Mouse (Mus musculus) myocyte (in vitro differentiated cells): ENCODE data around the gene Filip1. TPM values are rescaled to one million over a fixed set of nuclear protein-coding genes. Genes with fewer than 3 reads are reported as not detected.

Experiments used
- H3K27me3 ChIP-seq: one replicate; pipeline ENCODE4 v1.6.1; 2011; ENCODE audit not compliant: control insufficient read depth, insufficient read depth, insufficient read length
- H3K36me3 ChIP-seq: one replicate; pipeline ENCODE4 v1.6.1; 2011; ENCODE audit not compliant: control insufficient read depth, insufficient read depth
- H3K4me2 ChIP-seq: one replicate; pipeline ENCODE4 v1.6.1; 2011; ENCODE audit warnings: low read depth, control low read depth
- H3K4me3 ChIP-seq: one replicate; pipeline ENCODE4 v1.5.1; 2011; ENCODE audit warnings: mild to moderate bottlenecking, control low read depth, moderate library complexity
- H3K79me2 ChIP-seq: one replicate; pipeline ENCODE4 v1.6.1; 2011; ENCODE audit not compliant: control insufficient read depth, insufficient read depth
- H3ac ChIP-seq: one replicate; pipeline ENCODE4 v1.6.1; 2011; ENCODE audit not compliant: control insufficient read depth, insufficient read length
- CEBPB ChIP-seq: IDR thresholded peaks from 2 replicates; pipeline ENCODE4 v1.6.1; 2011; ENCODE audit warnings: mild to moderate bottlenecking, moderate library complexity; ENCODE audit not compliant: poor library complexity, insufficient read depth, severe bottlenecking
- E2F4 ChIP-seq: IDR thresholded peaks from one replicate; pipeline ENCODE4 v1.6.1; 2011; ENCODE audit warnings: mild to moderate bottlenecking, control low read depth, moderate library complexity; ENCODE audit not compliant: insufficient read depth
- MAX ChIP-seq: IDR thresholded peaks from one replicate; pipeline ENCODE4 v1.6.1; 2011; ENCODE audit warnings: low read depth, mild to moderate bottlenecking, control low read depth
- MYOD1 ChIP-seq, 3 experiments: IDR thresholded peaks; one replicate each; pipeline ENCODE4 v1.6.1; 2011; ENCODE audit warnings: control low read depth in 2 of 3, low read depth in 2 of 3, mild to moderate bottlenecking in 2 of 3, moderate library complexity in 1 of 3; ENCODE audit not compliant: insufficient read length in 2 of 3, control insufficient read depth in 1 of 3
- MYOG ChIP-seq, 3 experiments: IDR thresholded peaks; one replicate each; pipeline ENCODE4 v1.6.1; 2011; ENCODE audit warnings: control low read depth in 2 of 3, low read depth in 2 of 3, mild to moderate bottlenecking in 2 of 3; ENCODE audit not compliant: insufficient read length in 2 of 3, control insufficient read depth in 1 of 3, insufficient read depth in 1 of 3
- POLR2A ChIP-seq: IDR thresholded peaks from one replicate; pipeline ENCODE4 v1.6.1; 2011; ENCODE audit warnings: low read depth, mild to moderate bottlenecking, control low read depth, moderate library complexity; ENCODE audit not compliant: insufficient read length
- POLR2AphosphoS2 ChIP-seq: IDR thresholded peaks from one replicate; pipeline ENCODE4 v1.6.1; 2011; ENCODE audit warnings: low read depth, control low read depth; ENCODE audit not compliant: insufficient read length
- REST ChIP-seq: IDR thresholded peaks from one replicate; pipeline ENCODE4 v1.6.1; 2011; ENCODE audit warnings: mild to moderate bottlenecking, control low read depth, moderate library complexity; ENCODE audit not compliant: insufficient read depth, insufficient read length
- SRF ChIP-seq: IDR thresholded peaks from one replicate; pipeline ENCODE4 v1.6.1; 2011; ENCODE audit warnings: low read depth; ENCODE audit not compliant: control insufficient read depth, insufficient read length
- TCF12 ChIP-seq: IDR thresholded peaks from one replicate; pipeline ENCODE4 v1.6.1; 2011; ENCODE audit warnings: mild to moderate bottlenecking, control low read depth; ENCODE audit not compliant: poor library complexity, insufficient read depth, severe bottlenecking
- TCF3 ChIP-seq: IDR thresholded peaks from one replicate; pipeline ENCODE4 v1.6.1; 2011; ENCODE audit warnings: low read depth, control low read depth; ENCODE audit not compliant: insufficient read length
- USF1 ChIP-seq: IDR thresholded peaks from one replicate; pipeline ENCODE4 v1.6.1; 2011; ENCODE audit warnings: low read depth, mild to moderate bottlenecking, control low read depth, moderate library complexity
- polyA plus RNA-seq: library from polyadenylated mRNA; unstranded; fragments of >200 nt; fragmentation: generic; extraction: Trizol; gene quantifications from one replicate; pipeline ENCODE4 v1.2.1, GENCODE M21; 2012; ENCODE audit warnings: missing spikeins

Filip1 gene
- polyA plus RNA-seq, 1 experiment, result 7.0 TPM

- H3K27me3 ChIP-seq, result no peaks in the 10 kb centered on the region
- TF ChIP-seq MYOG (IDR thresholded peaks at IDR 0.05; ENCODE audit: control insufficient read depth in 1 of 3, insufficient read depth in 1 of 3, insufficient read length in 2 of 3, low read depth in 2 of 3) (no peak), POLR2AphosphoS2 (no peak), MYOD1 (IDR thresholded peaks at IDR 0.05; ENCODE audit: control insufficient read depth in 1 of 3, insufficient read length in 2 of 3, low read depth in 2 of 3) (no peak)
- peaks cover 83% of the 10 kb centered on the region for H3K79me2 ChIP-seq
- no peak overlapping the region for H3K4me3 ChIP-seq
- H3K4me2 ChIP-seq, result no peak overlapping the region
- H3ac ChIP-seq, result no peak overlapping the region
- no peaks in the 10 kb centered on the region for H3K36me3 ChIP-seq
Observed at GRCm38 (mm10) chr9:79784439-79784838, 228.2 kb downstream of the Filip1 start.

DNA sequence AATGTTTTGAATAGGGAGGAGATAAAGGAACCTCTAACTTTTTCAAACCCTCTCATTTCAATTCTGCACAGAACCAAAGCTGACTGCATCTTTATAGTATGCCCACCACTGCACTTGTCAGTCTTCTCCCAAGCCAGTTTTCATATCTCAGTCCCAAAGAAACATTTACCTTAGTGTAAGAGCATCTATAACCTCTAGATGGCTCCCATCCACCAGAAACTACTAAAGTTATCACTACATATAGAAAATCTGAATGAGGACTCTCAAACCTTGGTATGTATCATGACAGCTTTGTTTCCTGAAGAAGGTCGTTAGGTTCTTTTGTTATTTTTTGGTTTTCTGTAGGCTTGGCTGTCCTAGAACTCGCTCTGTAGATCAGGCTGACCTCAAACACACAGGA, 233.3 kb downstream of the Filip1 start:
- Histone ChIP-seq H3K4me3 (no peak overlapping the region), H3K79me2 (peaks cover 38% of the 10 kb centered on the region), H3K4me2 (no peak overlapping the region), H3ac (no peak overlapping the region), H3K36me3 (peaks cover 21% of the 10 kb centered on the region), H3K27me3 (no peaks in the 10 kb centered on the region)
- TF ChIP-seq E2F4 (no peak), SRF (no peak), TCF12 (no peak), TCF3 (no peak), POLR2AphosphoS2 (no peak), MYOG (IDR thresholded peaks at IDR 0.05; ENCODE audit: control insufficient read depth in 1 of 3, insufficient read depth in 1 of 3, insufficient read length in 2 of 3, low read depth in 2 of 3) (no peak), CEBPB (no peak), MYOD1 (IDR thresholded peaks at IDR 0.05; ENCODE audit: control insufficient read depth in 1 of 3, insufficient read length in 2 of 3, low read depth in 2 of 3) (no peak), USF1 (no peak)

GRCm38 (mm10) chr9:79766991-79767545, 245.6 kb downstream of the Filip1 start:
- H3ac ChIP-seq, result no peak overlapping the region
- no peaks in the 10 kb centered on the region for H3K79me2 ChIP-seq
- no peaks in the 10 kb centered on the region for H3K27me3 ChIP-seq
- peaks cover 3% of the 10 kb centered on the region for H3K36me3 ChIP-seq
- H3K4me3 ChIP-seq, result no peak overlapping the region
- TF ChIP-seq POLR2A, result no peak
- TF ChIP-seq MYOG (IDR thresholded peaks at IDR 0.05; ENCODE audit: control insufficient read depth in 1 of 3, insufficient read depth in 1 of 3, insufficient read length in 2 of 3, low read depth in 2 of 3), result no peak
- TF ChIP-seq MAX, result no peak
- no peak for TF ChIP-seq TCF12
- TF ChIP-seq CEBPB, result no peak
- no peak for TF ChIP-seq SRF
- TF ChIP-seq TCF3, result no peak
- TF ChIP-seq E2F4, result no peak
- no peak for TF ChIP-seq USF1
- no peak for TF ChIP-seq MYOD1 (IDR thresholded peaks at IDR 0.05; ENCODE audit: control insufficient read depth in 1 of 3, insufficient read length in 2 of 3, low read depth in 2 of 3)
- TF ChIP-seq POLR2AphosphoS2, result no peak
- TF ChIP-seq REST, result no peak
- H3K4me2 ChIP-seq, result no peak overlapping the region

GRCm38 (mm10) chr9:79765329-79765728, 247.3 kb downstream of the Filip1 start:
- no peak overlapping the region for H3K4me3 ChIP-seq
- H3K36me3 ChIP-seq, result no peaks in the 10 kb centered on the region
- TF ChIP-seq POLR2A (no peak), MYOD1 (IDR thresholded peaks at IDR 0.05; ENCODE audit: control insufficient read depth in 1 of 3, insufficient read length in 2 of 3, low read depth in 2 of 3) (no peak), REST (no peak), E2F4 (no peak), SRF (no peak), CEBPB (no peak), POLR2AphosphoS2 (no peak), TCF12 (no peak), MYOG (IDR thresholded peaks at IDR 0.05; ENCODE audit: control insufficient read depth in 1 of 3, insufficient read depth in 1 of 3, insufficient read length in 2 of 3, low read depth in 2 of 3) (no peak), TCF3 (no peak), MAX (no peak), USF1 (no peak)
- no peaks in the 10 kb centered on the region for H3K27me3 ChIP-seq
- H3K4me2 ChIP-seq, result no peak overlapping the region
- H3ac ChIP-seq, result no peak overlapping the region
- H3K79me2 ChIP-seq, result no peaks in the 10 kb centered on the region

Other genes starting within 250 kb of the Filip1 start
- 24.7 TPM for gene Tmem30a, start 219.3 kb downstream of the Filip1 start, polyA plus RNA-seq
- gene Senp6, start 54.1 kb upstream of the Filip1 start, polyA plus RNA-seq, result 24.9 TPM
- gene Myo6, start 152.2 kb upstream of the Filip1 start, polyA plus RNA-seq, result 4.1 TPM